Mouse (Mus musculus) G1E (cell line): ENCODE measurements at regions not wholly inside any gene's neighbourhood (a gene's known extent, or its start where the extent isn't known, plus 50 kb on each side); places are given as distances from the start of the nearest gene placed in this dataset.

ENCODE experiments used
- ATAC-seq: 2 replicates; pipeline ENCODE4 v1.8.0; 2016; ENCODE audit warnings: mild to moderate bottlenecking; ENCODE audit not compliant: insufficient number of reproducible peaks, poor library complexity, low FRiP score, severe bottlenecking; ENCODE audit errors: extremely low read depth
- DNase-seq: peaks from one replicate; pipeline ENCODE4 v3.0.0; 2012; ENCODE audit warnings: low spot score
- H3K27me3 ChIP-seq: 2 replicates; pipeline ENCODE4 v1.6.1; 2012; ENCODE audit warnings: mild to moderate bottlenecking, low read length, inconsistent platforms; ENCODE audit not compliant: insufficient read depth
- H3K36me3 ChIP-seq: replicated peaks from 2 replicates; pipeline ENCODE3; 2012; ENCODE audit warnings: mild to moderate bottlenecking, inconsistent platforms
- H3K4me1 ChIP-seq: 2 replicates; pipeline ENCODE4 v1.6.1; 2012; ENCODE audit warnings: low read depth, low read length, inconsistent platforms, mixed read lengths; ENCODE audit not compliant: insufficient read depth
- H3K4me3 ChIP-seq: 2 replicates; pipeline ENCODE4 v1.5.1; 2012; ENCODE audit warnings: low read depth, mild to moderate bottlenecking, inconsistent platforms, low read length, moderate library complexity, mixed read lengths
- H3K9me3 ChIP-seq: replicated peaks from 2 replicates; pipeline ENCODE4 v1.6.1; 2012; ENCODE audit warnings: inconsistent platforms
- CTCF ChIP-seq: IDR thresholded peaks from 2 replicates; pipeline ENCODE4 v1.5.1; 2012; ENCODE audit warnings: low read depth, low read length, inconsistent platforms, mixed read lengths
- GATA1 ChIP-seq: IDR thresholded peaks from 2 replicates; pipeline ENCODE4 v1.6.1; 2012; ENCODE audit warnings: borderline replicate concordance, low read length, inconsistent platforms, mixed read lengths
- GATA2 ChIP-seq: IDR thresholded peaks from 2 replicates; pipeline ENCODE4 v1.6.1; 2012; ENCODE audit warnings: low read depth, low read length, inconsistent platforms, borderline replicate concordance
- POLR2AphosphoS5 ChIP-seq: IDR thresholded peaks from 2 replicates; pipeline ENCODE4 v1.6.1; 2012; ENCODE audit warnings: low read depth, low read length, inconsistent platforms; ENCODE audit not compliant: insufficient replicate concordance
- TAL1 ChIP-seq: conservative IDR thresholded peaks from 2 replicates; pipeline ENCODE4 v1.6.1; 2012; ENCODE audit warnings: low read depth, low read length, inconsistent platforms, mixed read lengths

GRCm38 (mm10) chr4:105349316-105350207 lies 192.4 kb downstream of the Plpp3 start:
- Histone ChIP-seq H3K4me1 (no peaks in the 10 kb centered on the region), H3K9me3 (peaks cover 66% of the 10 kb centered on the region), H3K4me3 (no peak overlapping the region), H3K27me3 (no peaks in the 10 kb centered on the region), H3K36me3 (no peaks in the 10 kb centered on the region)
- ATAC-seq: no peak
- TF ChIP-seq CTCF (no peak), GATA2 (no peak), TAL1 (no peak), POLR2AphosphoS5 (no peak), GATA1 (no peak)
- DNase-seq: no peak

GRCm38 (mm10) chr4:105352342-105352741 lies 195.2 kb downstream of the Plpp3 start:
- no peak overlapping the region for H3K4me3 ChIP-seq
- DNase-seq (no peak), ATAC-seq (no peak)
- peaks cover 58% of the 10 kb centered on the region for H3K9me3 ChIP-seq
- no peaks in the 10 kb centered on the region for H3K36me3 ChIP-seq
- H3K4me1 ChIP-seq: no peaks in the 10 kb centered on the region
- H3K27me3 ChIP-seq: no peaks in the 10 kb centered on the region
- TF ChIP-seq GATA2 (no peak), TAL1 (no peak), CTCF (no peak), GATA1 (no peak), POLR2AphosphoS5 (no peak)

- no peak for TF ChIP-seq GATA2
- no peak for TF ChIP-seq CTCF
- TF ChIP-seq POLR2AphosphoS5: no peak
- no peak for TF ChIP-seq GATA1
- no peak for TF ChIP-seq TAL1
- no peaks in the 10 kb centered on the region for H3K27me3 ChIP-seq
- H3K9me3 ChIP-seq: peaks cover 55% of the 10 kb centered on the region
- no peak overlapping the region for H3K4me3 ChIP-seq
- H3K36me3 ChIP-seq: no peaks in the 10 kb centered on the region
- DNase-seq: no peak
- ATAC-seq: no peak
- H3K4me1 ChIP-seq: no peaks in the 10 kb centered on the region
Observed at GRCm38 (mm10) chr4:105352953-105353352, 195.8 kb downstream of the Plpp3 start.

- Histone ChIP-seq H3K4me1 (no peaks in the 10 kb centered on the region), H3K9me3 (peaks cover 50% of the 10 kb centered on the region), H3K36me3 (no peaks in the 10 kb centered on the region), H3K4me3 (no peak overlapping the region), H3K27me3 (no peaks in the 10 kb centered on the region)
- DNase-seq (no peak), ATAC-seq (no peak)
- TF ChIP-seq TAL1 (no peak), CTCF (no peak), GATA1 (no peak)
Observed at GRCm38 (mm10) chr4:105354097-105354496, 196.9 kb downstream of the Plpp3 start.

- Histone ChIP-seq H3K27me3 (no peaks in the 10 kb centered on the region), H3K4me3 (no peak overlapping the region), H3K36me3 (no peaks in the 10 kb centered on the region), H3K4me1 (no peaks in the 10 kb centered on the region), H3K9me3 (peaks cover 45% of the 10 kb centered on the region)
- no peak for TF ChIP-seq CTCF
- ATAC-seq (no peak), DNase-seq (no peak)
Observed at GRCm38 (mm10) chr4:105356616-105357015, 199.5 kb downstream of the Plpp3 start.

GRCm38 (mm10) chr4:105358725-105359124 lies 201.6 kb downstream of the Plpp3 start:
- Histone ChIP-seq H3K36me3 (no peaks in the 10 kb centered on the region), H3K4me1 (no peaks in the 10 kb centered on the region), H3K27me3 (no peaks in the 10 kb centered on the region), H3K9me3 (peaks cover 45% of the 10 kb centered on the region), H3K4me3 (no peak overlapping the region)
- TF ChIP-seq GATA2: no peak
- TF ChIP-seq POLR2AphosphoS5: no peak
- TF ChIP-seq GATA1: no peak
- no peak for TF ChIP-seq TAL1
- TF ChIP-seq CTCF: no peak
- DNase-seq (no peak), ATAC-seq (no peak)

GRCm38 (mm10) chr4:105364496-105364895 lies 207.3 kb downstream of the Plpp3 start:
- TF ChIP-seq GATA1 (no peak), TAL1 (no peak), GATA2 (no peak), CTCF (no peak), POLR2AphosphoS5 (no peak)
- no peak for DNase-seq
- Histone ChIP-seq H3K4me3 (no peak overlapping the region), H3K4me1 (no peaks in the 10 kb centered on the region), H3K36me3 (no peaks in the 10 kb centered on the region), H3K27me3 (no peaks in the 10 kb centered on the region), H3K9me3 (peaks cover 31% of the 10 kb centered on the region)
- no peak for ATAC-seq
